Mouse (Mus musculus): ENCODE results near the gene Furin. TPM values are rescaled to one million over a fixed set of nuclear protein-coding genes. Genes with fewer than 3 reads are reported as not detected.
A peak's percentile ranks its signal among the peaks of the same experiment; 100 is the strongest.

Gene Furin
- polyA plus RNA-seq, 1 experiment from 2014 or later: 3.9 TPM

- WGBS: 72% methylated on average over 13 of the region's 13 CpGs
- H3K27ac ChIP-seq (ENCODE audit: low read depth, low read length): no peak overlapping the region
- H3K4me1 ChIP-seq (ENCODE audit: control insufficient read depth, insufficient read depth, low read length): peaks cover 6% of the 10 kb centered on the region; the same call in 1 of the 2 replicates
- no peak for ATAC-seq
- no peak overlapping the region for H3K9ac ChIP-seq (ENCODE audit: low read length)
- H3K4me3 ChIP-seq (ENCODE audit: low read depth, low read length): no peak overlapping the region
- no peak overlapping the region for H3K4me2 ChIP-seq (ENCODE audit: low read length)
- no peak for DNase-seq (ENCODE audit: low spot score)
- no peaks in the 10 kb centered on the region for H3K9me3 ChIP-seq (replicated peaks; ENCODE audit: control insufficient read depth, low read length)
- peaks cover 29% of the 10 kb centered on the region for H3K36me3 ChIP-seq (ENCODE audit: control insufficient read depth, insufficient read depth, low read length)
- H3K27me3 ChIP-seq (replicated peaks; ENCODE audit: control insufficient read depth, insufficient read depth, low read length): no peaks in the 10 kb centered on the region
Observed at GRCm38 (mm10) chr7:80347670-80348586, 57.3 kb downstream of the Furin start.

- no peak overlapping the region for H3K9ac ChIP-seq (ENCODE audit: low read length)
- peaks cover 19% of the 10 kb centered on the region for H3K36me3 ChIP-seq (ENCODE audit: control insufficient read depth, insufficient read depth, low read length)
- no peaks in the 10 kb centered on the region for H3K27me3 ChIP-seq (replicated peaks; ENCODE audit: control insufficient read depth, insufficient read depth, low read length)
- DNase-seq (ENCODE audit: low spot score) (no peak), ATAC-seq (no peak)
- no peaks in the 10 kb centered on the region for H3K9me3 ChIP-seq (replicated peaks; ENCODE audit: control insufficient read depth, low read length)
- peaks cover 13% of the 10 kb centered on the region for H3K4me1 ChIP-seq (ENCODE audit: control insufficient read depth, insufficient read depth, low read length)
- H3K27ac ChIP-seq (ENCODE audit: low read depth, low read length): no peak overlapping the region
- H3K4me2 ChIP-seq (ENCODE audit: low read length): no peak overlapping the region
- no peak overlapping the region for H3K4me3 ChIP-seq (ENCODE audit: low read depth, low read length)
- WGBS: 91% methylated on average over 5 of the region's 5 CpGs
Observed at GRCm38 (mm10) chr7:80346830-80347229, 58.4 kb downstream of the Furin start.

GRCm38 (mm10) chr7:80346173-80346572 lies 59.1 kb downstream of the Furin start:
- Histone ChIP-seq H3K9ac (ENCODE audit: low read length) (no peak overlapping the region), H3K4me1 (ENCODE audit: control insufficient read depth, insufficient read depth, low read length) (peaks cover 13% of the 10 kb centered on the region), H3K36me3 (ENCODE audit: control insufficient read depth, insufficient read depth, low read length) (peaks cover 14% of the 10 kb centered on the region), H3K4me2 (ENCODE audit: low read length) (no peak overlapping the region), H3K27me3 (replicated peaks; ENCODE audit: control insufficient read depth, insufficient read depth, low read length) (no peaks in the 10 kb centered on the region), H3K4me3 (ENCODE audit: low read depth, low read length) (no peak overlapping the region), H3K27ac (ENCODE audit: low read depth, low read length) (no peak overlapping the region), H3K9me3 (replicated peaks; ENCODE audit: control insufficient read depth, low read length) (no peaks in the 10 kb centered on the region)
- WGBS: 96% methylated on average over 9 of the region's 9 CpGs
- ATAC-seq (no peak), DNase-seq (ENCODE audit: low spot score) (no peak)

GRCm38 (mm10) chr7:80343270-80344018 lies 61.8 kb downstream of the Furin start:
- Histone ChIP-seq H3K27ac (ENCODE audit: low read depth, low read length) (peak overlapping the region; percentile 77), H3K9me3 (replicated peaks; ENCODE audit: control insufficient read depth, low read length) (no peaks in the 10 kb centered on the region), H3K4me3 (ENCODE audit: low read depth, low read length) (peak overlapping the region; percentile 46), H3K9ac (ENCODE audit: low read length) (peak overlapping the region; percentile 78), H3K27me3 (replicated peaks; ENCODE audit: control insufficient read depth, insufficient read depth, low read length) (no peaks in the 10 kb centered on the region), H3K36me3 (ENCODE audit: control insufficient read depth, insufficient read depth, low read length) (no peaks in the 10 kb centered on the region), H3K4me1 (ENCODE audit: control insufficient read depth, insufficient read depth, low read length) (peaks cover 25% of the 10 kb centered on the region), H3K4me2 (ENCODE audit: low read length) (peak overlapping the region; percentile 67)
- DNase-seq (ENCODE audit: low spot score) (no peak), ATAC-seq (no peak; the same call in 1 of the 2 replicates)
- WGBS: 28% methylated on average over 19 of the region's 19 CpGs

- peak within 1 kb of the TSS; percentile 78 for H3K9ac ChIP-seq (ENCODE audit: low read length)
- ATAC-seq: peak; percentile 44
- H3K27me3 ChIP-seq (replicated peaks; ENCODE audit: control insufficient read depth, insufficient read depth, low read length): no peaks in the 10 kb centered on the region
- H3K4me3 ChIP-seq (ENCODE audit: low read depth, low read length): peak within 1 kb of the TSS; percentile 46
- H3K4me2 ChIP-seq (ENCODE audit: low read length): peak within 1 kb of the TSS; percentile 67
- peak; percentile 98 for DNase-seq (ENCODE audit: low spot score)
- no peaks in the 10 kb centered on the region for H3K9me3 ChIP-seq (replicated peaks; ENCODE audit: control insufficient read depth, low read length)
- H3K4me1 ChIP-seq (ENCODE audit: control insufficient read depth, insufficient read depth, low read length): peaks cover 29% of the 10 kb centered on the region
- WGBS: 1% methylated on average over 25 of the region's 25 CpGs
- 0 out of 2 replicates have a peak, but pooled peaks cover under 1% of the 10 kb centered on the region for H3K36me3 ChIP-seq (ENCODE audit: control insufficient read depth, insufficient read depth, low read length)
- H3K27ac ChIP-seq (ENCODE audit: low read depth, low read length): peak within 1 kb of the TSS; percentile 77
Observed at GRCm38 (mm10) chr7:80342858-80343257, 62.4 kb downstream of the Furin start, which contains the start of gene Hddc3. Gene Hddc3, plus strand, starts transcription at chr7:80343104.

GRCm38 (mm10) chr7:80341793-80342192 lies 63.4 kb downstream of the Furin start:
- no peak overlapping the region for H3K27ac ChIP-seq (ENCODE audit: low read depth, low read length)
- no peak for DNase-seq (ENCODE audit: low spot score)
- H3K4me2 ChIP-seq (ENCODE audit: low read length): no peak overlapping the region
- 74% methylated on average over 7 of the region's 7 CpGs for WGBS
- H3K9me3 ChIP-seq (replicated peaks; ENCODE audit: control insufficient read depth, low read length): no peaks in the 10 kb centered on the region
- H3K4me3 ChIP-seq (ENCODE audit: low read depth, low read length): no peak overlapping the region
- no peak overlapping the region for H3K9ac ChIP-seq (ENCODE audit: low read length)
- ATAC-seq: no peak
- no peaks in the 10 kb centered on the region for H3K27me3 ChIP-seq (replicated peaks; ENCODE audit: control insufficient read depth, insufficient read depth, low read length)
- H3K4me1 ChIP-seq (ENCODE audit: control insufficient read depth, insufficient read depth, low read length): peaks cover 29% of the 10 kb centered on the region
- H3K36me3 ChIP-seq (ENCODE audit: control insufficient read depth, insufficient read depth, low read length): peaks cover 11% of the 10 kb centered on the region

GRCm38 (mm10) chr7:80340793-80341192 lies 64.4 kb downstream of the Furin start, which contains the start of gene Unc45a:
Gene Unc45a, minus strand, starts transcription at chr7:80341005.
- peak; percentile 42 for ATAC-seq

GRCm38 (mm10) chr7:80339793-80340628 lies 65.2 kb downstream of the Furin start:
- ATAC-seq: peak; percentile 98

More at GRCm38 (mm10) chr7:80340793-80341192, 64.4 kb downstream of the Furin start, which contains the start of gene Unc45a:
- peak; percentile 78 for DNase-seq (ENCODE audit: low spot score)
- peaks cover 29% of the 10 kb centered on the region for H3K4me1 ChIP-seq (ENCODE audit: control insufficient read depth, insufficient read depth, low read length)
- peak within 1 kb of the TSS; percentile 75 for H3K9ac ChIP-seq (ENCODE audit: low read length)
- H3K9me3 ChIP-seq (replicated peaks; ENCODE audit: control insufficient read depth, low read length): no peaks in the 10 kb centered on the region
- 1% methylated on average over 11 of the region's 11 CpGs for WGBS
- H3K4me2 ChIP-seq (ENCODE audit: low read length): peak within 1 kb of the TSS; percentile 85
- H3K4me3 ChIP-seq (ENCODE audit: low read depth, low read length): peak within 1 kb of the TSS; percentile 54
- H3K36me3 ChIP-seq (ENCODE audit: control insufficient read depth, insufficient read depth, low read length): peaks cover 21% of the 10 kb centered on the region
- H3K27ac ChIP-seq (ENCODE audit: low read depth, low read length): peak within 1 kb of the TSS; percentile 86
- H3K27me3 ChIP-seq (replicated peaks; ENCODE audit: control insufficient read depth, insufficient read depth, low read length): no peaks in the 10 kb centered on the region

More at GRCm38 (mm10) chr7:80339793-80340628, 65.2 kb downstream of the Furin start:
- Histone ChIP-seq H3K27ac (ENCODE audit: low read depth, low read length) (peak overlapping the region; percentile 86), H3K27me3 (replicated peaks; ENCODE audit: control insufficient read depth, insufficient read depth, low read length) (no peaks in the 10 kb centered on the region), H3K4me2 (ENCODE audit: low read length) (peak overlapping the region; percentile 85), H3K9ac (ENCODE audit: low read length) (peak overlapping the region; percentile 75), H3K9me3 (replicated peaks; ENCODE audit: control insufficient read depth, low read length) (no peaks in the 10 kb centered on the region), H3K4me3 (ENCODE audit: low read depth, low read length) (peak overlapping the region; percentile 54), H3K4me1 (ENCODE audit: control insufficient read depth, insufficient read depth, low read length) (peaks cover 29% of the 10 kb centered on the region), H3K36me3 (ENCODE audit: control insufficient read depth, insufficient read depth, low read length) (peaks cover 29% of the 10 kb centered on the region)
- under 1% methylated on average over 45 of the region's 45 CpGs for WGBS
- peak; percentile 99 for DNase-seq (ENCODE audit: low spot score)

All from forebrain, embryonic 14.5 days (tissue).